Mouse (Mus musculus) small intestine, adult 2 months (tissue): ENCODE measurements around the gene Dalrd3. TPM values are rescaled to one million over a fixed set of nuclear protein-coding genes. Genes with fewer than 3 reads are reported as not detected.
A peak's percentile ranks its signal among the peaks of the same experiment; 100 is the strongest.

ENCODE experiments used
- H3K27ac ChIP-seq: fragments of 200-500 bp; 2 replicates; pipeline ENCODE4 v1.5.1; 2012; ENCODE audit warnings: low read depth, low read length, control low read depth, inconsistent platforms; ENCODE audit not compliant: insufficient read depth
- H3K27me3 ChIP-seq: fragments of 200-500 bp; 2 replicates; pipeline ENCODE4 v1.6.1; 2012; ENCODE audit warnings: mild to moderate bottlenecking, moderate library complexity, low read length, inconsistent platforms; ENCODE audit not compliant: control insufficient read depth, insufficient read depth
- H3K36me3 ChIP-seq: fragments of 200-500 bp; 2 replicates; pipeline ENCODE4 v1.6.1; 2012; ENCODE audit warnings: mild to moderate bottlenecking, low read length, control low read depth, inconsistent platforms; ENCODE audit not compliant: control insufficient read depth, insufficient read depth
- H3K4me1 ChIP-seq: fragments of 200-500 bp; 2 replicates; pipeline ENCODE4 v1.6.1; 2012; ENCODE audit warnings: low read length, inconsistent platforms, mixed read lengths; ENCODE audit not compliant: control insufficient read depth, insufficient read depth, insufficient read length
- H3K4me3 ChIP-seq: fragments of 200-500 bp; 2 replicates; pipeline ENCODE4 v1.5.1; 2012; ENCODE audit warnings: low read depth, mild to moderate bottlenecking, control low read depth, inconsistent platforms, low read length, moderate library complexity
- CTCF ChIP-seq: fragments of 200-500 bp; IDR thresholded peaks from 2 replicates; pipeline ENCODE4 v1.5.1; 2012; ENCODE audit warnings: low read depth, mild to moderate bottlenecking, control low read depth, inconsistent platforms, low read length, moderate library complexity, mixed read lengths; ENCODE audit not compliant: insufficient replicate concordance, insufficient read length; ENCODE audit errors: extremely low read depth
- POLR2A ChIP-seq: fragments of 200-500 bp; IDR thresholded peaks from 2 replicates; pipeline ENCODE4 v1.6.1; 2012; ENCODE audit warnings: low read depth, mild to moderate bottlenecking, control low read depth, inconsistent platforms, low read length, moderate library complexity
- WGBS: fragments of 180-500 bp; shearing (Covaris S2); methylation state at CpG from one replicate; pipeline ENCODE4 v1.1.7; 2018; 5-methylcytosine and 5-hydroxymethylcytosine counted together
- polyA plus RNA-seq: library from polyadenylated mRNA; depleted of rRNA; stranded (reverse); fragments of >200 nt; gene quantifications from 2 replicates; pipeline ENCODE4 v1.2.3, GENCODE M21; 2012

The Dalrd3 gene
- polyA plus RNA-seq, 1 experiment: 118 TPM

DNA sequence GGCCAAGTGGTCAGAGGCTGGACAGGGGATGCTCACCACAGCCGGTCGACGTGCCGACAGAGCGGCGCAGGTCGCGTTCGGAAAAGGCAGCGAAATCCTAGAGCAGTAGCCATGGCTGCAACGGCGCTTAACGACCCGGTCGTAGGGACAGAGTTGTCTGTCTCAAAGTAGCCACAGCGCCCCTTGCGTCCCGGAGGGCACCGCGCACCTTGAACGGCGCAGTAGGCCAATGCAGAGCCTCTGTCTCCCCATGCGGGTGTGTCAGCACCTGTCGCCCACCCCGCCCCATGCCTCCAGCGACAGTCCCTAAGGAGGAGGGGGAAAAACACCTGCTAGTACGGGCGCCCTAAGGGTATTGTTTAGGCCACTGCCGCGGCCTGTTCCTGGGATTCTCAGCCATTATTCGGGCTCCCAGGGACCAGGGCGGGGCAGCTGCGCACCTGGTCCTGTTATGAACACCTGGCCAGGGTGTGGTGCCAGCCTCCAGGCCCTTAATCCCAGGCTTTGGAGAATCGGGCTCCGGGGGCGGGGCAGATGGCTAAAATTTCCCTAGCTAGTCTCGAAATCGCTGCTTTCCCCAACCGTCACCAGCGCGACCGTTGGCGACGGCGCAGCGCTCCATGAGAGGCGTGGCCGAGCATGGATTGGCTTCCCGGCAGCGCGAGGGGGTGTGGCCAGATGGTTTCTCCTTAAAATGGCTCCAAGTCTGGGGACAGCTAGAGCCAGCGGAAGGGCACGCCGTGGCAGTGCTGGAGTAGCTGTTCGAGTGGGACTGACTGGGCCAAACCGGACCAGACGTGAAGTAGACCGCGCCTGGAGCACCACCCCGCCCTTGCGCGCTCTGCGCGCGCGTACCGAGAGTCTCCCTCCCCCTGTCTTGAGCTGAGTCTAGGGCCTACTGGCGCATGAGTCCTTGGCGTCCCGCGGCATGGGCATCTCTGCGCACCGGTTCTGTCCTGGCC lies 2.6 kb upstream of the Dalrd3 start, which contains the start of gene Ndufaf3:
Gene Ndufaf3 (minus strand): TSS at position 620 of the 962 bp plus-strand sequence.
- H3K4me3 ChIP-seq: peak within 1 kb of the TSS; percentile 92
- under 1% methylated on average over 72 of the region's 73 CpGs for WGBS

DNA sequence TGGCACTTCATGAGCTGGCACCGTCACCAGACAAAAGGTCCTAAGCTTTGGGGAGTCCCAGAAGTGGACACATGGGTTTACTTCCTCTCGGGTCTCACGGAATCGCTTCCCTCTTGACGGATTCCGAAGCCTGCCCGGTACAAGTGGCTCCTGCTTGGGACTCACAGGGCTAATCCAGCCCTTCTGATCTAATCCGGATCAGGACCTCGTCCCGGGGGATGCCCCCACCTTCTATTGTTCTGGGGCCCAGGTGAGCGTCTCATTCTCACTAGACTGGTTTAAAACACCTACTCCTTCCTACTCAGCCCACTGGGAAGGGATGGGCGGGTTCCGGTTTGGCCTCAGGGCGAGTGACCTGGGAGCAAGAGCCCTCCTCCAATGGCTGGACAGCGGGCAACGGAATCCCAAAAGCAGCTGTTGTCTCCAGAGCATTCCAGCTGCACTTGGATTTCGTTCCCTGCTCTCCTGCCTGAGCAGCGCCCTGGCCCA lies 1.7 kb upstream of the Dalrd3 start:
- Histone ChIP-seq H3K27me3 (no peaks in the 10 kb centered on the region), H3K4me3 (peak overlapping the region; percentile 92), H3K4me1 (peaks cover 17% of the 10 kb centered on the region), H3K27ac (peak overlapping the region; percentile 83), H3K36me3 (peaks cover 22% of the 10 kb centered on the region)
- TF ChIP-seq CTCF (no peak), POLR2A (no peak)
- WGBS: 2% methylated on average over 18 of the region's 18 CpGs

More for the DNA sequence above, 2.6 kb upstream of the Dalrd3 start, which contains the start of gene Ndufaf3:
- TF ChIP-seq POLR2A (peak; percentile 99), CTCF (peak; percentile 91)
- Histone ChIP-seq H3K36me3 (peaks cover 16% of the 10 kb centered on the region), H3K4me1 (peaks cover 17% of the 10 kb centered on the region), H3K27ac (peak within 1 kb of the TSS; percentile 96), H3K27me3 (no peaks in the 10 kb centered on the region)

DNA sequence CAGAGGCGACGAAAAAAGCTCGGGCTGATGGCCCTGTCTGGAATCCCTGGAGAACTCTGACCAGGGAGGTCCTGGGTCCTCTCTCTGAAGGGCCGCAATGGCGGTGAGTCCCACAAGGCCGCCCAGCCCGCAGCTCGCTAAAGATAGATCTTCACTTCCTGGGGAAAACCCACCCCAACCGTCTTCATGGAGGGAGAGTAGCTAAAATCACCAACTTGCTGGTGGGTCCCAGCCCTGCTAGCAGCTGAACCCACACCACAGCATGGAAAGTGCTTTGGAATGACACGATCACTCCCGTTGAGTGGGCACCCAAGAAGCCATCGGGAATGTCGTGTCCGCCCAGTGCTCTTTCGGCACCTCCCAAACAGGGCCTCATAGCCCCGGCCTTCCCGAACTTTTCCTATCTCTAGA lies 1.2 kb upstream of the Dalrd3 start:
- no peaks in the 10 kb centered on the region for H3K27me3 ChIP-seq
- H3K27ac ChIP-seq: peak overlapping the region; percentile 83
- H3K36me3 ChIP-seq: peaks cover 22% of the 10 kb centered on the region
- 19% methylated on average over 17 of the region's 17 CpGs for WGBS
- peaks cover 17% of the 10 kb centered on the region for H3K4me1 ChIP-seq
- TF ChIP-seq CTCF (no peak), POLR2A (no peak)
- H3K4me3 ChIP-seq: peak overlapping the region; percentile 92

DNA sequence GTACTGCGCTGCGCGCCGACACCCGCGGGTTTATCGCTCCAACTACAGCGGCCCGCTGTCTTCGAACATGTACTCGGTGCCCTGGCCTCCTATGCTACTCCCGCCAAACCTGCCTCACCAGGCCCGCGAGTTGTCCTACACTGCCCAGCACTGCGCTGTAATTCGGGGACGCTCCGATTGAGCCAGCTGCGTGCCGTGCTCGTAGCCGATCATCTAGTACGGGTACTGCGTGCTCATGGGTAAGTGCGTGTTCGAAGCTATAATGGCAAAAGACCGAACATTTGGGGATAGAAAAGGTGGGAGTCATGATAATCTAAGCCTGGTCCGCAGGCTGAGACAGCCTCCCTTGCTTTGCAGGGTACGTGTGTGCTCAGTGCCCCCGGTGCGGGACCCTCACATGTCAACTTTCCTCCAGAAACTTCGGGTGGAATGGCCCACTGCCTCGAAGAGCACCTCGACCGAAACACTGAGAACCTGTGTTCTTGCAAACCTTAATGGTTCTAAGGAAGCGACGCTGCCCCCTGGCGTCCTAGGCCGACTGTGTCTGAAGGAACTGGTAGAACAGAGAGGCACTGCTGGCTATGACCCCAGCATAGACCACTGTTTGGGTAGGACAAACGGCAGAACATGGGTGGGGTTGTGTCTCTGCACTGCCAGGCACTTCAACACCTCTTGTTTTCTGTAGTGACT lies 666 bp downstream of the Dalrd3 start:
- no peak for TF ChIP-seq POLR2A
- TF ChIP-seq CTCF: peak; percentile 69; the same call in 1 of the 2 replicates
- Histone ChIP-seq H3K27ac (no peak overlapping the region), H3K4me3 (peak overlapping the region; percentile 88), H3K36me3 (peaks cover 20% of the 10 kb centered on the region), H3K4me1 (peaks cover 14% of the 10 kb centered on the region), H3K27me3 (no peaks in the 10 kb centered on the region)
- WGBS: 1% methylated on average over 40 of the region's 40 CpGs

- Histone ChIP-seq H3K4me3 (no peak overlapping the region), H3K36me3 (peaks cover 18% of the 10 kb centered on the region), H3K4me1 (peaks cover 10% of the 10 kb centered on the region), H3K27ac (no peak overlapping the region), H3K27me3 (no peaks in the 10 kb centered on the region)
- no peak for TF ChIP-seq CTCF
- WGBS: 92% methylated on average over 16 of the region's 16 CpGs
Observed at GRCm38 (mm10) chr9:108571401-108571973, 1.8 kb downstream of the Dalrd3 start.

- H3K27ac ChIP-seq: no peak overlapping the region
- TF ChIP-seq CTCF (no peak), POLR2A (no peak)
- peaks cover 18% of the 10 kb centered on the region for H3K36me3 ChIP-seq
- WGBS: 83% methylated on average over 10 of the region's 10 CpGs
- H3K27me3 ChIP-seq: no peaks in the 10 kb centered on the region
- peaks cover 10% of the 10 kb centered on the region for H3K4me1 ChIP-seq
- no peak overlapping the region for H3K4me3 ChIP-seq
Observed at GRCm38 (mm10) chr9:108572321-108572720, 2.6 kb downstream of the Dalrd3 start.
